Mouse (Mus musculus) liver, adult 10 weeks (tissue): ENCODE data around the gene Znhit6. TPM values are rescaled to one million over a fixed set of nuclear protein-coding genes. Genes with fewer than 3 reads are reported as not detected.

Experiments used
- polyA plus RNA-seq: library from polyadenylated mRNA; stranded (reverse); fragments of 350-450 nt; fragmentation: Illumina TruSeq; extraction: RNeasy Lipid Tissue Mini Kit (QIAGEN cat#74804); gene quantifications from one replicate; pipeline ENCODE4 v1.2.3, GENCODE M21; 2014; ENCODE audit warnings: low read depth, low replicate concordance

Znhit6 gene
- 15.2 TPM for polyA plus RNA-seq

DNA sequence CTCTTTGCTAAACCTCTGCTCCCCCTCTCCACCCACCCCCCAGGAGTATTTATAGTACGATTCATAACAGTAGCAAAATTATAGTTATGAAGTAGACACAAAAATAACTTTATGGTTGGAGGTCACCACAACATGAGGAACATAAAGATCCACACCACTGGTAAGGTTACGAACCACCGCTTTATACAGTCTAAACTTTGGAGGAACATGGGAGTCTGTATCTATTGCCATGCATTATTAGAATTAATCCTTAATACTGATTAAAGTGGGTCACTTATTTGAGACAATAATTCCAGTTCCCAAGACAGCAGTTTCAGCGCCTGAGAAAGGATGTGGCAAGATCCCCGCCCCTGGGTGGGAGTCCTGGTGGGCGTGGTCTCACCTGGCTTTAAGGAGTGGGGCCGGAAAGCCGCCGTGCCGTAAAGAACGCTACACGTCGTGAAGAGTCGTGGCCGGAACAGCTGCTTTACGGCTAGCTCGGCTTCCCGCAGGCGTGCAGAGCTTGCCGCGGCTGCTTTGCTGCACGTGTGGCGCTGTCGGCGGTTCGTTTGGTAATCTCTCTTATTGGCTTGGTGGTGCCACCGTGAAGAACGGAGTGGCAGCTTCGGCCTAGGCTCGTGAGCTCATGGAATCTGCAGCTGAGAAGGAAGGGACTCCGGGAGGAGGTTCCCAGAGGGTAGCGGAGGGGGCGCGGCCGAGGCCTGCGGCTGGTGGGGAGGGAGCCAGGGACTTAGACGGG lies at the start of gene Znhit6:
Gene Znhit6 (plus strand): TSS at position 463 of the 739 bp plus-strand sequence.

DNA sequence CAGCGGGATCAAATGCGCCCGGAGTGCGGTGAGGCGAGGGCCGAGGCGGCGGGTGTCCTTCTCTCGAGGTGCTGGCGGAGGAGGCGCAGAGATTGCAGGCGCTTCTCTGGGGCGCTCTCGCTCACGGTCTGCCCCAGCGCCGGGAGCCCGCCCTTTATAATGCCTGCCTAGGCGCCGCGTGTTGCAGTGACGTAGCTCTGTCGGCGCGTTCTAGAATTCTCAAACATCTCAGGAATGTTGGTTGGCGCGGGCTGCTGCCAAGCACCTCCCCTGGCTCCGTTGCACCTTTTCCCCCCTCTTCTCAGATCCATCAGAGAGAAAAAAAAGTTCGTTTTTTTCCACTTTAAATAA lies 73.8 kb downstream of the Znhit6 start, which contains the start of gene Ccn1:
Gene Ccn1 (minus strand): TSS at position 130 of the 351 bp plus-strand sequence.

Other genes with a start within 250 kb of the Znhit6 start
- gene Ccn1, start 73.8 kb downstream of the Znhit6 start, polyA plus RNA-seq, result 11.2 TPM
- 188 TPM for gene Ddah1, start 182.5 kb downstream of the Znhit6 start, polyA plus RNA-seq